Mouse (Mus musculus): Measurements from ENCODE around the gene Aco2.

The Aco2 gene

DNA sequence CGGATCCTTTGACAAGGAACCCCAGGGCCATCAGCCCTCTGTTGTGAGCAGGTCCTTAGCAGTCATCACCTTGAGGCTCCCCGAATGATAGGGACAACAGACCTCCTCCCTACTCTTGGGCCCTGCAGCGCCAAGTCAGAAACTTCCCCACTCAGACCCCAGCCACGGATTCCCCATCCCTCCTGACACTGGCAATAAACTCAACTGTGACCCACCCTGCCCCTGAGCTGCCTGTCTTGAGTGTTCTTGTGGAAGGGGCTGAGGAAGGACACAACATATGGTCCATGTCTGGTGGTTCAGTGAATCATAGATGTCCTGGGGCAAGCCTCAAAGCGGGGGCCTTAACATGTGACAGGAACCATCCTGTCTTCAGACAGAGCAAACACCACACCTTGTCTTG, 78.6 kb downstream of the Aco2 start:
- DNase-seq (ENCODE audit: low spot score in 2 of 2) = no peak

DNA sequence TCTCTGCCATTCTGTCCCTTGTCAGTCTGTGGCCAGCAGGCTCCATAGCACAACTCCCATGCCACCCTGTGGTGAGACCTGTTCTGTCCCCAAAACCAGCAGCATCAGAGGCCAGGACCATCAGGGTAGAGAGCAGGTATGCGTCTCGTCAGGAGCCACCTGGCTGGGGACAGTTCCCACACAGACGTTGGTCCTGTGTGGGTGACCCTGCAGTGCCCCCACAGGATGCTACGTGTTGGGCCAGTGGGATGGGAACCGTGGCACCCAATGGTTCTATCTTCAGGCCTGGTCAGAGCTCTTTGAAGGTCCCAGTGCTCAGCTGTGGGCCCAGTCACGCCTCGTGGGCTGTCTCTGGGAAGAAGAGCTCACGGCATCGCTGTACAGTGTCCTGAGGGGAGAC, 79.0 kb downstream of the Aco2 start:
- no peak for DNase-seq (ENCODE audit: low spot score in 2 of 2)

DNA sequence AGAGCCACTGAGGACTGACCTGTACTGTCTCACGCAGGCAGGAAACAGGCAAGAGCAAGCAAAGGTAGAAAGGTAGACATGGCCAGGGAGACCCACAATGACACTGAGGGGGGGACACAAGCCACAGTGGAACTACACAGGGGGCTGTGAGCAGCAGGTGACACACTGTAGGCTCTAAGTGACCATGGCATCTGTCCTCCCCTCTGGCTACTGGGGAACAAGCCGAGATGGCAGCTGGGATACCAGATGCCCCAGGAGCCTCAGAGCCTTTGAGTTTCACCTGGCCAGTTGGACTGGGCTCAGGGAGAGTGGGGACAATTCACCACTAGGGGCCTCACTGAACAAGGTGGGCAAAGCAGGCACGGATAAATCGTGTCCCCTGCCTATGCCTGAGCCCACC, 80.2 kb downstream of the Aco2 start:
- DNase-seq (ENCODE audit: low spot score in 2 of 2) = no peak

- no peak for DNase-seq (ENCODE audit: low spot score in 2 of 2)
Measured at GRCm38 (mm10) chr15:81954151-81954583, 82.1 kb downstream of the Aco2 start.

DNA sequence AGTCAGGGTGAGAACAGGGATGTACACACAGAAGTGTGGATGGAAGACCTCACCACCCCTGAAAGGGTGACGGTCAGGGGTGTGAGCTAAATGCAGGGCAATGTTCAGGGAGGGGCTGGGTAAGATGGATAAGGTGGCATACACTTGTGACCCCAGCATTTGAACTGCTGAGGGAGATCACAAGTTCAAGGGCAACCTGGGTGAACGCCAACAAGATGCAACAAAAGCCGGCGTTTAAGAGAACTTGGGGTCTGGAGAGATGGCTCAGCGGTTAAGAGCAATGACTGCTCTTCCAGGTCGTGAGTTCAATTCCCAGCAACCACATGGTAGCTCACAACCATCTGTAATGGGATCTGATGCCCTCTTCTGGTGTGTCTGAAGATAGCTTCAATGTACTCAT, 82.6 kb downstream of the Aco2 start:
- no peak for DNase-seq (ENCODE audit: low spot score in 2 of 2)

DNA sequence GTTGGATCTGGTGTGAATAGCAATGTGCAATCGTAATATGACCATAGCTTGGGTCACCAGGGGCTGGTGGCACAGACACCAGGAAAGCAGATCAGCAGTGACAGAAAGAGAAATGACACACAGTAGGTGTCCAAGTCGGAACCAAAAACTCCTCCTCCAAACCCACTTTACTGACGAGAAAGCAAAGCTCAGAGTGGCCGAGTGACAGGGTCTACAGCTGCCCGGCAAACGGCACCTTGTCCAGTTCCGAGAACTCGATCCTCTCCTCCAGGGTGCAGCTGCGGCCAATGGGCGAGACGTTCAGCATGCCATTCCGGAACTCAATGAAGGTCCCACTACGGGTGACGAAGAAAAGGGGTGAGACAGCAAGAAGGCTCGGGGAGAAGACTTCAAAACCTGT, 83.3 kb downstream of the Aco2 start:
- DNase-seq (ENCODE audit: low spot score in 2 of 2) = no peak

DNA sequence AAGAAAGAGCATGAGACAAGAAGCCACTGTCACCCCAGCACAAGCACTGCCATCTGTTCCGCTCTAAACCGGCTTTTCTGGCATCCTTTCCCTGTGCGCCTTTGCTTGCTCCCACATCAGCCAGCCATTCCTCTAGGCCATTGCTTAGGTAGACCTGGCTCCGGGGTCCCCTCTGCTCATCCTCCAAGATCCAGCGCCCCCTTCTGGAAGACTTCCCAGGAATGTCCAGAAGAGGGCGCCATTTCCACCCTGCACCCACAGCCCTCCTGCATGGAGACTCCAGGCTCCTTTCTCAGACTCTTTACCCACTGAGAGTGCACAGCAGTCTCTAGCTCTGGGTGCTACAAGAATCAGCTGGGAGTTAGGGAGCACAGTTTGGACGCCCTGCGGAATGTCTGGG, 84.3 kb downstream of the Aco2 start:
- DNase-seq (ENCODE audit: low spot score in 2 of 2) = peak; percentile 31 to 71

DNA sequence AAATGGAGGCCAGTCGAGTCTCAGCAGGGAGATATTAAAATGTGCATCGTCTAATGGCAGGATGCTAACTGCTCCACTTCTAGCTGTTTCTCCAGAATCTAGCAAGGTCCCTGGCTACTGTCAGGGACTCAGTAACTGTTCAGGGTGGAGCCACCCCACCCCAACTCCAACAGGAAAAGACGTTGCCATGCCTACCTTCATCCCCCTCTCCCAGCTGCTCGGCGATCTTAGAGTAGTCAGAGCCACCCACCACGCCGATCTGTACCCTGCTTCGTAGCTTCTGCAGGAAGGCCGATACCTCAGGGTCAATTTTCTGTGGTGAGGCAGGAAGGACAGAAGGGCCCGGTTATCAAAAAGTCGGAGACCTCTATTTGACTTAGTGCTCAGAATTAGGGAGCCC, 85.5 kb downstream of the Aco2 start:
- DNase-seq (ENCODE audit: low spot score in 2 of 2) = no peak

DNA sequence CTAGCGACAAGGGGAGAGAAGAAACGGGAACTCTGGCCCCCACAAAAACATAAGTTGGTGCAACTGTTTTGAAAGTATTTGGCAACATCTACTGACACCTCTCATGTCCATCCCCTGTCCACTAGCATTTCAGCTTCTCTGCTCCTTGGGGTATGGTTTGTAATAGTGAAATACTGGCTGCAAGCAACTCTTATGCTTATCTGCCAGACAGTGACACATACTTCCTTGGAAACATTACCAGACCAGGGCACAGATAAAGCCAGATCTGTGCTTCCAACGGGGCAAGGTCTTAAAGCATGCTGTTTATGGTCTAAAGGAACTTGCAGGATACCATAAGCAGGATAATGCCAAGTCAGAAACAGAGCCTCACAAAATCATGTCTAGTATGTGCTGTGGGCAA, 86.8 kb downstream of the Aco2 start:
- DNase-seq (ENCODE audit: low spot score in 2 of 2) = no peak

- DNase-seq (ENCODE audit: low spot score in 2 of 2) = peak; percentile 99 to 100
Measured at GRCm38 (mm10) chr15:81960171-81961077, 88.3 kb downstream of the Aco2 start, which contains the start of gene Pmm1. Pmm1 (minus strand) TSS chr15:81960930.

DNA sequence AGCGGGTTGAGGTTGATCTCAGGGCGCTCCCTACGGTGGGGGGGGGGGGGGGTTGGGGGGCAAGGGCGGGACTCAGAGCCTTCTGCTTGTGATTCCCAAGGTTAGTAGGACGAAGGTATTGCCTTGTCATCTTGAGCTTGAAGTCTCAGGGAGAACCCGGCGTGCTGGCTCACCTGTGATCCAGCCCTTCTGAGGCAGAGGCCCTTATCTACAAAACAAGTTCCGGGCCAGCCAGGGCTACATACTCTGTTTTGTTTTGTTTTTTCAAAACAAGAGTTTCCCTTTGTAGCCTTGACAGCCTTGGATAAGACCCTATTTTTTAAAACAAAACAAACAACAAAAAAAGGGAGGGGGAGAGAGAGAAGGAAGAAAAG, 89.0 kb downstream of the Aco2 start:
- no peak for DNase-seq (ENCODE audit: low spot score in 2 of 2)

- no peak for DNase-seq (ENCODE audit: low spot score in 2 of 2)
Measured at GRCm38 (mm10) chr15:81964262-81964661, 92.2 kb downstream of the Aco2 start.

Data from thymus, postnatal 10 days (tissue).